Mouse (Mus musculus) embryonic fibroblast, embryonic 13.5 days (primary cell): ENCODE measurements around the gene Auts2.

Source experiments
- CTCF ChIP-seq: IDR thresholded peaks from 2 replicates; pipeline ENCODE4 v1.5.1; 2011; ENCODE audit warnings: mild to moderate bottlenecking, control low read depth, low read length, moderate library complexity, borderline replicate concordance; ENCODE audit not compliant: insufficient read depth
- POLR2A ChIP-seq: IDR thresholded peaks from 2 replicates; pipeline ENCODE4 v1.6.1; 2011; ENCODE audit warnings: low read depth, mild to moderate bottlenecking, control low read depth, low read length, moderate library complexity

- TF ChIP-seq CTCF: no peak
- no peak for TF ChIP-seq POLR2A
Observed at GRCm38 (mm10) chr5:132201077-132201645, 342.0 kb downstream of the Auts2 start.
